Mouse (Mus musculus) spleen, adult 2 months (tissue): ENCODE data around the gene Zfp266. TPM values are rescaled to one million over a fixed set of nuclear protein-coding genes. Genes with fewer than 3 reads are reported as not detected.
A peak's percentile ranks its signal among the peaks of the same experiment; 100 is the strongest.

Source experiments
- DNase-seq, 2 experiments: peaks; one replicate each; pipeline versions ENCODE4 v3.0.0 to v3.0.0-alpha.2; 2012 to 2021; ENCODE audit warnings: low spot score in 2 of 2, low read depth in 1 of 2
- H3K27ac ChIP-seq: fragments of 200-500 bp; 2 replicates; pipeline ENCODE4 v1.5.1; 2012; ENCODE audit warnings: low read length, inconsistent platforms; ENCODE audit not compliant: insufficient read depth
- H3K27me3 ChIP-seq: fragments of 200-500 bp; 2 replicates; pipeline ENCODE4 v1.6.1; 2012; ENCODE audit warnings: mild to moderate bottlenecking, moderate library complexity, low read length, inconsistent platforms; ENCODE audit not compliant: control insufficient read depth, insufficient read depth
- H3K36me3 ChIP-seq: fragments of 200-500 bp; 2 replicates; pipeline ENCODE4 v1.6.1; 2012; ENCODE audit warnings: mild to moderate bottlenecking, low read length, inconsistent platforms; ENCODE audit not compliant: control insufficient read depth, insufficient read depth
- H3K4me1 ChIP-seq: fragments of 200-500 bp; 2 replicates; pipeline ENCODE4 v1.6.1; 2011; ENCODE audit warnings: inconsistent platforms; ENCODE audit not compliant: control insufficient read depth, insufficient read depth, insufficient read length
- H3K4me3 ChIP-seq: fragments of 200-500 bp; 2 replicates; pipeline ENCODE4 v1.5.1; 2011; ENCODE audit warnings: mild to moderate bottlenecking, inconsistent platforms; ENCODE audit not compliant: insufficient read depth, insufficient read length; ENCODE audit errors: extremely low read depth
- CTCF ChIP-seq: fragments of 200-500 bp; IDR thresholded peaks from 2 replicates; pipeline ENCODE4 v1.5.1; 2011; ENCODE audit warnings: mild to moderate bottlenecking, inconsistent platforms; ENCODE audit not compliant: insufficient read depth, insufficient read length, insufficient replicate concordance; ENCODE audit errors: extremely low read depth
- POLR2A ChIP-seq: fragments of 200-500 bp; IDR thresholded peaks from 2 replicates; pipeline ENCODE4 v1.6.1; 2011; ENCODE audit warnings: low read depth, low read length, inconsistent platforms
- WGBS: fragments of 180-500 bp; shearing (Covaris S2); methylation state at CpG from one replicate; pipeline ENCODE4 v1.1.7; 2018; 5-methylcytosine and 5-hydroxymethylcytosine counted together
- polyA plus RNA-seq: library from polyadenylated mRNA; depleted of rRNA; stranded (reverse); fragments of >200 nt; gene quantifications from 2 replicates; pipeline ENCODE4 v1.2.3, GENCODE M21; 2012; rRNA removed

Zfp266 gene
- polyA plus RNA-seq, 1 experiment, result 1.9 TPM

GRCm38 (mm10) chr9:20466761-20467442 lies 54.3 kb downstream of the Zfp266 start:
- no peak overlapping the region for H3K27ac ChIP-seq
- 56% methylated on average over 7 of the region's 7 CpGs for WGBS
- H3K4me1 ChIP-seq, result no peaks in the 10 kb centered on the region
- H3K27me3 ChIP-seq, result no peaks in the 10 kb centered on the region
- peaks cover 19% of the 10 kb centered on the region for H3K36me3 ChIP-seq
- DNase-seq, result peak; percentile 41 to 46
- H3K4me3 ChIP-seq, result no peak overlapping the region
- TF ChIP-seq CTCF, result peak; percentile 35; the same call in 1 of the 2 replicates
- TF ChIP-seq POLR2A, result no peak

- H3K36me3 ChIP-seq, result peaks cover 11% of the 10 kb centered on the region
- H3K27me3 ChIP-seq, result no peaks in the 10 kb centered on the region
- TF ChIP-seq CTCF, result no peak
- peak; percentile 3; the same call in 1 of the 2 replicates for TF ChIP-seq POLR2A
- peak within 1 kb of the TSS; percentile 81 for H3K27ac ChIP-seq
- H3K4me3 ChIP-seq, result peak within 1 kb of the TSS; percentile 83
- peaks cover 2% of the 10 kb centered on the region; the same call in 1 of the 2 replicates for H3K4me1 ChIP-seq
- DNase-seq, result peak; percentile 58 to 73
- under 1% methylated on average over 48 of the region's 48 CpGs for WGBS
Measured at GRCm38 (mm10) chr9:20459377-20460317, 61.6 kb downstream of the Zfp266 start, which contains the start of gene Zfp26. Zfp26 (minus strand) TSS chr9:20460162.

GRCm38 (mm10) chr9:20453647-20454046 lies 67.6 kb downstream of the Zfp266 start:
- no peak for TF ChIP-seq CTCF
- no peak for DNase-seq
- WGBS, result 95% methylated on average over 4 of the region's 4 CpGs

GRCm38 (mm10) chr9:20451493-20451892 lies 69.7 kb downstream of the Zfp266 start:
- Histone ChIP-seq H3K36me3 (peaks cover 15% of the 10 kb centered on the region), H3K27ac (no peak overlapping the region), H3K27me3 (no peaks in the 10 kb centered on the region), H3K4me1 (no peaks in the 10 kb centered on the region), H3K4me3 (no peak overlapping the region)
- TF ChIP-seq CTCF, result no peak
- TF ChIP-seq POLR2A, result no peak
- WGBS, result 100% methylated on average over 1 of the region's 1 CpGs
- no peak for DNase-seq

More at GRCm38 (mm10) chr9:20453647-20454046, 67.6 kb downstream of the Zfp266 start:
- Histone ChIP-seq H3K27me3 (no peaks in the 10 kb centered on the region), H3K4me3 (no peak overlapping the region), H3K36me3 (peaks cover 17% of the 10 kb centered on the region), H3K27ac (no peak overlapping the region), H3K4me1 (no peaks in the 10 kb centered on the region)

Other genes with a start within 250 kb of the Zfp266 start
- not detected in 2 replicates for gene Olfr39, start 239.1 kb downstream of the Zfp266 start, polyA plus RNA-seq
- not detected in 2 replicates for gene Olfr873, start 222.9 kb downstream of the Zfp266 start, polyA plus RNA-seq
- gene Olfr18, start 185.3 kb downstream of the Zfp266 start, polyA plus RNA-seq, result not detected in 2 replicates
- gene Zfp560, start 136.2 kb downstream of the Zfp266 start, polyA plus RNA-seq, result 1.2 and 1.7 TPM in 2 replicates
- 1.4 TPM in 2 replicates for gene Zfp26, start 61.3 kb downstream of the Zfp266 start, polyA plus RNA-seq
- gene Zfp426, start 28.7 kb downstream of the Zfp266 start, polyA plus RNA-seq, result 3.2 and 3.7 TPM in 2 replicates
- 0.82 and 1.1 TPM in 2 replicates for gene Zfp846, start 59.9 kb upstream of the Zfp266 start, polyA plus RNA-seq
- 96.6 and 178 TPM in 2 replicates for gene Ubl5, start 121.5 kb upstream of the Zfp266 start, polyA plus RNA-seq
- gene Fbxl12, start 123.3 kb upstream of the Zfp266 start, polyA plus RNA-seq, result 82.2 and 105 TPM in 2 replicates
- gene Pin1, start 130.7 kb upstream of the Zfp266 start, polyA plus RNA-seq, result 11.3 and 12.0 TPM in 2 replicates
- gene Olfm2, start 224.9 kb upstream of the Zfp266 start, polyA plus RNA-seq, result 0.50 and 0.53 TPM in 2 replicates